Mouse (Mus musculus) small intestine, adult 2 months (tissue): ENCODE measurements at regions not wholly inside any gene's neighbourhood (a gene's known extent, or its start where the extent isn't known, plus 50 kb on each side); places are given as distances from the start of the nearest gene placed in this dataset.

Experiments
- H3K27ac ChIP-seq: fragments of 200-500 bp; 2 replicates; pipeline ENCODE4 v1.5.1; 2012; ENCODE audit warnings: low read depth, low read length, control low read depth, inconsistent platforms; ENCODE audit not compliant: insufficient read depth
- H3K27me3 ChIP-seq: fragments of 200-500 bp; 2 replicates; pipeline ENCODE4 v1.6.1; 2012; ENCODE audit warnings: mild to moderate bottlenecking, moderate library complexity, low read length, inconsistent platforms; ENCODE audit not compliant: control insufficient read depth, insufficient read depth
- H3K36me3 ChIP-seq: fragments of 200-500 bp; 2 replicates; pipeline ENCODE4 v1.6.1; 2012; ENCODE audit warnings: mild to moderate bottlenecking, low read length, control low read depth, inconsistent platforms; ENCODE audit not compliant: control insufficient read depth, insufficient read depth
- H3K4me1 ChIP-seq: fragments of 200-500 bp; 2 replicates; pipeline ENCODE4 v1.6.1; 2012; ENCODE audit warnings: low read length, inconsistent platforms, mixed read lengths; ENCODE audit not compliant: control insufficient read depth, insufficient read depth, insufficient read length
- H3K4me3 ChIP-seq: fragments of 200-500 bp; 2 replicates; pipeline ENCODE4 v1.5.1; 2012; ENCODE audit warnings: low read depth, mild to moderate bottlenecking, control low read depth, inconsistent platforms, low read length, moderate library complexity
- CTCF ChIP-seq: fragments of 200-500 bp; IDR thresholded peaks from 2 replicates; pipeline ENCODE4 v1.5.1; 2012; ENCODE audit warnings: low read depth, mild to moderate bottlenecking, control low read depth, inconsistent platforms, low read length, moderate library complexity, mixed read lengths; ENCODE audit not compliant: insufficient replicate concordance, insufficient read length; ENCODE audit errors: extremely low read depth
- POLR2A ChIP-seq: fragments of 200-500 bp; IDR thresholded peaks from 2 replicates; pipeline ENCODE4 v1.6.1; 2012; ENCODE audit warnings: low read depth, mild to moderate bottlenecking, control low read depth, inconsistent platforms, low read length, moderate library complexity
- WGBS: fragments of 180-500 bp; shearing (Covaris S2); methylation state at CpG from one replicate; pipeline ENCODE4 v1.1.7; 2018; 5-methylcytosine and 5-hydroxymethylcytosine counted together

- Histone ChIP-seq H3K4me3 (no peak overlapping the region), H3K27me3 (no peaks in the 10 kb centered on the region), H3K27ac (no peak overlapping the region), H3K36me3 (no peaks in the 10 kb centered on the region), H3K4me1 (no peaks in the 10 kb centered on the region)
- no peak for TF ChIP-seq POLR2A
- no peak for TF ChIP-seq CTCF
- WGBS: 70% methylated on average over 2 of the region's 2 CpGs
Measured at GRCm38 (mm10) chr10:9294620-9295019, 380.4 kb downstream of the Samd5 start.

DNA sequence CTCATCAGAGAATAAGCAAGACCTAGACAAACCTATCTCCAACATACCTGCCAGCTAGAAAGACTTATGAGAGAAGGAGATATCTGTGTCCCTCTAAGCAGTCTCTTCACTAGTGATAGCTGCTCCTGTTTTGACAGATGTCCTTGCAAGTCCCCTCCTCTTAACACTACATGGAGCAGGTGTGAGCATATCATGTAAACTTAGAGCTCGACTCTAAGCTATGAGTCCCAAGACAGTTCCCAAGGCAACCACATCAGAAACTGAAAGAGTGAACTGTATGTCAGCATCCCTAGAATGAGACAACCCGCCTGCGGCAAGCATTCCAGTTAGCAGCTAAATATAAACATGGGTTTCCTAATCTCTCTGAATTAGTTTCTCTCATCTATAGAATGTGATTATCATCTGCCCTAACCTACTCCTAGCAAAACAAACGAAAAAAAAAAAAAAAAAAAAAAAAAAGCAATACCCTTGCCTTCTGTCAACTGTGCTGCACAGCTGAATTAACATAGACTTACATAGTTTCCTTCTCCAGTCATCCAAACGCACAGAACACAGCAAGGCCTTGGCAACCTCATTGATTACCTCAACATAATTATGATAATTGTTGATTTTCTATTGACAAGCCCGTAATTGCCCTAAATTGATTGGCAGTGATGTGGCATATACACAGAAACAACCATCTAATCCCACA, 383.4 kb downstream of the Samd5 start:
- WGBS: 48% methylated on average over 6 of the region's 6 CpGs
- Histone ChIP-seq H3K4me3 (no peak overlapping the region), H3K27ac (no peak overlapping the region), H3K36me3 (no peaks in the 10 kb centered on the region), H3K4me1 (no peaks in the 10 kb centered on the region), H3K27me3 (no peaks in the 10 kb centered on the region)
- no peak for TF ChIP-seq POLR2A
- no peak for TF ChIP-seq CTCF

DNA sequence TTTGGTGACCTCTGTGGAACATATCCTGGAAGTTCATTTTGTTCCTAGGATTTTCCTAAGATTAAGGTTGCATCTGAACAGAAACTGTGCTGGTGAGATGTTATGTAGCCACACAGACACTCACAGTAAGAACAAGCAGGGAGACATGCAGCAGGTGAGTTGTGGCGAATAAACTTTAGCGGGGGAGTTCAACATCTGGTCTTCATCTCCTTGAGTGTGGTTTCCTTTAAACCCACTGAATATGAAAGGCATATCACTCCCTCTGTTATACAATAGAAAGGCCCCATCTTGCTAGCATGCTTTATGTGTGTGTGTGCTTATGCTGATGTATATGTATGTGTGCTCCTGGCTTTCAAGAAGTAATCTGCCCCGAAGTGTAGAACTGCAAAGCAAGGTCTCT, 387.1 kb upstream of the Sash1 start:
- 88% methylated on average over 3 of the region's 3 CpGs for WGBS
- no peak for TF ChIP-seq CTCF
- Histone ChIP-seq H3K4me1 (peaks cover 2% of the 10 kb centered on the region), H3K36me3 (no peaks in the 10 kb centered on the region), H3K27ac (no peak overlapping the region), H3K27me3 (no peaks in the 10 kb centered on the region), H3K4me3 (no peak overlapping the region)

DNA sequence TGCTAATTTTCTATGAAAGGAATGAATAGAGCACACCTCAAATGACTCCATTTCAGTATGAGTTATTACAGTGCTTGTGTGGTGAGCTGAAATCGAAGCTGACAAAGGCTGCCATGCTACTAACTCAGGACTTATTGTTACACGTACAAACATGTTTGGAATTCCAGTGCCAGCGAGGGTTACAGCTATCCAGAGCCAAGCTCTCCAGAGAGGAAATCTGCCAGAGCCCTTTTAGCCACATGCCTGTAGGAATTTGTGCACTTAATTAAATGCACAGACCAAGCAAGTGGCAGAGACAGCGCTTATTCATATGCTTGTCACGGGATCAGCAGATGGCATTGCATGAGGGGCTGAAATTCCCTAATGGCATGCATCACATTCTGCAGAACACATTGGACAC, 386.4 kb upstream of the Sash1 start:
- Histone ChIP-seq H3K4me1 (peaks cover 2% of the 10 kb centered on the region), H3K27ac (no peak overlapping the region), H3K27me3 (no peaks in the 10 kb centered on the region), H3K36me3 (no peaks in the 10 kb centered on the region), H3K4me3 (no peak overlapping the region)
- TF ChIP-seq CTCF: no peak
- no peak for TF ChIP-seq POLR2A
- 69% methylated on average over 5 of the region's 5 CpGs for WGBS

DNA sequence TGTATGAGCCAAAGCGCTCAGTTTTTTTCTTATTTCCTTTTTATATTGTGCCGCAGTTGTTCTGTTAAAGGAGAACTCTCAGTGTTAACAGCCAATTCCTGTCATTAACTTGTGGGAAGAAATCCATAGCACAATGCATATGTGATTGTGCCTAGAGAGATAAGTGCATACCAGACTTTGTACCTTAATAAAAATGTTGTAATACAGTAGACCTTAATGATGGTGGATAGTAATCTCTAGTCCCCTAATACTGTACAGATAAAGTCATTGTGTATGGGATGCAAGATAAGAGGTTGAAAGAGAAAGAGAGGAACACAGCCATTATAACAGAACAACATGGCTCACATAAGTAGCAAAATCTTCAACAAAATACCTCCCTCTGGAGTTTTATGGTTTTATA, 379.7 kb upstream of the Sash1 start:
- no peak overlapping the region for H3K4me3 ChIP-seq
- no peaks in the 10 kb centered on the region for H3K27me3 ChIP-seq
- no peaks in the 10 kb centered on the region for H3K36me3 ChIP-seq
- no peak overlapping the region for H3K27ac ChIP-seq
- WGBS: 28% methylated on average over 2 of the region's 2 CpGs
- no peak for TF ChIP-seq CTCF
- no peak for TF ChIP-seq POLR2A
- H3K4me1 ChIP-seq: peaks cover 2% of the 10 kb centered on the region

DNA sequence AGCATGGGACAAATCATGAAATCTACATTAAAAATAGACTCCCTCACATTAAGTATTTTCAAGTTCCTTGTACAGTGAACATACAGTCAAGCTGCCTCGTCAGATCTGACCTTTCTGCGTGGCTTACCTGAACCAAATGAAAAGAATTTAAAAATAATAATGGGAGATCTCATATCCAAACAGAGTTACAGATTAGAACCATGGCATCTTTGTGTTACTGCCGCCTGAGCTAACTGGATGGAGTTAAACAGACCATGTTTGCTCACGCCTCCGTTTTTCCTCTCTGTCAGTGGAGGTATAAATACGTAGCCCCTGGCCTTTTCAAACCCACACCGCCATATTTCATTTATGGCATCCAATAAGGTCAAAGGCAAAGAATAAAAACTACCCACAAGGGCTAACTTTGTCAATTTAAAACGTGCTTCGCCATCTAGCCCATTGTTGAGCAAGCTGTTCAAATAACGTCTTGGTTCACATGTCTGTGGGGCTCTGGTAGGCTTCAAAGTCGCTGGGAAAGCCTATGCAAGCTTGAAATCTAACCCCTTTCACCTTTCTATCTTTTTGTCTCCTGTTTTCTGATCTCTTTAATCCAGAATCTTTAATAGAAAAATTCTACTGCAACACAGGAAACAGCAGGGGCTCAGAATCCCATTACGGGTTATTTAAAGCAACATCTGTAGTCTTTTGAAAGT, 378.6 kb upstream of the Sash1 start:
- Histone ChIP-seq H3K27me3 (no peaks in the 10 kb centered on the region), H3K4me1 (peaks cover 2% of the 10 kb centered on the region), H3K36me3 (no peaks in the 10 kb centered on the region), H3K27ac (no peak overlapping the region), H3K4me3 (no peak overlapping the region)
- no peak for TF ChIP-seq CTCF
- no peak for TF ChIP-seq POLR2A
- WGBS: 73% methylated on average over 12 of the region's 12 CpGs

- H3K27me3 ChIP-seq: no peaks in the 10 kb centered on the region
- no peaks in the 10 kb centered on the region for H3K4me1 ChIP-seq
- WGBS: 92% methylated on average over 1 of the region's 1 CpGs
- H3K27ac ChIP-seq: no peak overlapping the region
- no peaks in the 10 kb centered on the region for H3K36me3 ChIP-seq
- TF ChIP-seq CTCF: no peak
- no peak for TF ChIP-seq POLR2A
- no peak overlapping the region for H3K4me3 ChIP-seq
Measured at GRCm38 (mm10) chr10:9258705-9259104, 372.8 kb upstream of the Sash1 start.
